Mouse (Mus musculus) CD4-positive helper T cell, adult 2 months (primary cell): Measurements from ENCODE around the gene Tm4sf19.
"Not testable (repeated sequence)": the region's sequence is repeated elsewhere in the genome, so short reads cannot be mapped to it uniquely, and the experiment has no call there.

Experiments used
- DNase-seq: peaks from one replicate; pipeline ENCODE4 v3.0.0-alpha.2; 2012; ENCODE audit warnings: low read depth, missing footprints, low spot score

Gene Tm4sf19

GRCm38 (mm10) chr16:32430474-32431046, 30.3 kb downstream of the Tm4sf19 start, which contains the start of gene Pcyt1a:
TSS of gene Pcyt1a (plus strand) at chr16:32430921.
- peak; percentile 90 for DNase-seq

- DNase-seq = peak; percentile 44
Observed at GRCm38 (mm10) chr16:32431047-32431591, 30.8 kb downstream of the Tm4sf19 start.

- no peak for DNase-seq
Observed at GRCm38 (mm10) chr16:32431926-32432325, 31.6 kb downstream of the Tm4sf19 start.

- no peak for DNase-seq
Observed at GRCm38 (mm10) chr16:32433138-32433537, 32.8 kb downstream of the Tm4sf19 start.

- DNase-seq = peak; percentile 61
Observed at GRCm38 (mm10) chr16:32434066-32434465, 33.8 kb downstream of the Tm4sf19 start.

- DNase-seq = no peak
Observed at GRCm38 (mm10) chr16:32434691-32435090, 34.4 kb downstream of the Tm4sf19 start.

- no peak for DNase-seq
Observed at GRCm38 (mm10) chr16:32436657-32437056, 36.4 kb downstream of the Tm4sf19 start.

GRCm38 (mm10) chr16:32437266-32437665, 37.0 kb downstream of the Tm4sf19 start:
- no peak for DNase-seq

- no peak for DNase-seq
Observed at GRCm38 (mm10) chr16:32441432-32441831, 41.1 kb downstream of the Tm4sf19 start.

- DNase-seq = not testable (repeated sequence)
Observed at GRCm38 (mm10) chr16:32444615-32445014, 44.3 kb downstream of the Tm4sf19 start.

GRCm38 (mm10) chr16:32445558-32445957, 45.3 kb downstream of the Tm4sf19 start:
- DNase-seq = no peak

- no peak for DNase-seq
Observed at GRCm38 (mm10) chr16:32446563-32447138, 46.3 kb downstream of the Tm4sf19 start.

GRCm38 (mm10) chr16:32449665-32450064, 49.4 kb downstream of the Tm4sf19 start:
- DNase-seq = no peak

- no peak for DNase-seq
Observed at GRCm38 (mm10) chr16:32450133-32450532, 49.8 kb downstream of the Tm4sf19 start.

- no peak for DNase-seq
Observed at GRCm38 (mm10) chr16:32453102-32453501, 52.8 kb downstream of the Tm4sf19 start.

GRCm38 (mm10) chr16:32454646-32455045, 54.3 kb downstream of the Tm4sf19 start:
- no peak for DNase-seq

GRCm38 (mm10) chr16:32456086-32456485, 55.8 kb downstream of the Tm4sf19 start:
- no peak for DNase-seq

GRCm38 (mm10) chr16:32456761-32457160, 56.5 kb downstream of the Tm4sf19 start:
- DNase-seq = no peak
